Mouse (Mus musculus) heart, embryonic 11.5 days (tissue): ENCODE results near the gene Erp27. TPM values are rescaled to one million over a fixed set of nuclear protein-coding genes. Genes with fewer than 3 reads are reported as not detected.

Experiments
- ATAC-seq: fragments of 200-750 bp; cut with Nextera tagmentation; replicated peaks from 2 replicates; pipeline ENCODE4 v1.8.0; 2017; ENCODE audit warnings: moderate library complexity; ENCODE audit not compliant: insufficient number of reproducible peaks, low FRiP score, low TSS enrichment
- H3K27ac ChIP-seq: fragments of 300-500 bp; sonication (generic); 2 replicates; pipeline ENCODE4 v1.5.1; 2014; ENCODE audit warnings: mild to moderate bottlenecking, low read depth, low read length
- H3K27me3 ChIP-seq: fragments of 300-500 bp; sonication (generic); 2 replicates; pipeline ENCODE4 v1.6.1; 2014; ENCODE audit warnings: mild to moderate bottlenecking, low read length, mixed read lengths; ENCODE audit not compliant: control insufficient read depth, insufficient read depth
- H3K36me3 ChIP-seq: fragments of 300-500 bp; sonication (generic); 2 replicates; pipeline ENCODE4 v1.6.1; 2014; ENCODE audit warnings: mild to moderate bottlenecking, low read length, moderate library complexity, mixed read lengths; ENCODE audit not compliant: control insufficient read depth, insufficient read depth
- H3K4me1 ChIP-seq: fragments of 300-500 bp; sonication (generic); 2 replicates; pipeline ENCODE4 v1.6.1; 2014; ENCODE audit warnings: low read length; ENCODE audit not compliant: control insufficient read depth, insufficient read depth
- H3K4me2 ChIP-seq: fragments of 300-500 bp; sonication (generic); 2 replicates; pipeline ENCODE4 v1.6.1; 2014; ENCODE audit warnings: mild to moderate bottlenecking, moderate library complexity
- H3K4me3 ChIP-seq: fragments of 300-500 bp; sonication (generic); 2 replicates; pipeline ENCODE4 v1.5.1; 2014; ENCODE audit warnings: low read depth, low read length
- H3K9ac ChIP-seq: fragments of 300-500 bp; sonication (generic); 2 replicates; pipeline ENCODE4 v1.6.1; 2014; ENCODE audit warnings: mild to moderate bottlenecking, low read depth, low read length, moderate library complexity
- H3K9me3 ChIP-seq: fragments of 300-500 bp; sonication (generic); replicated peaks from 2 replicates; pipeline ENCODE4 v1.6.1; 2016; ENCODE audit warnings: low read length; ENCODE audit not compliant: control insufficient read depth
- WGBS: fragments of 180-500 bp; shearing (Covaris S2); extraction: QIAGEN DNeasy Blood & Tissue Kit; methylation state at CpG from one replicate; pipeline ENCODE4 v1.1.7; 2014; ENCODE audit not compliant: insufficient replicate concordance; 5-methylcytosine and 5-hydroxymethylcytosine counted together
- polyA plus RNA-seq: library from polyadenylated mRNA; unstranded; fragments of >200 nt; fragmentation: Nextera tagmentation; extraction: Ambion mirVana; gene quantifications from 2 replicates; pipeline ENCODE4 v1.2.1, GENCODE M21; 2014

Gene Erp27
- polyA plus RNA-seq, 1 experiment from 2014 or later, result 1.3 TPM

GRCm38 (mm10) chr6:136954715-136955114, 32.7 kb upstream of the Erp27 start:
- no peaks in the 10 kb centered on the region for H3K36me3 ChIP-seq
- no peak overlapping the region for H3K9ac ChIP-seq
- H3K4me2 ChIP-seq, result no peak overlapping the region
- H3K4me1 ChIP-seq, result no peaks in the 10 kb centered on the region
- H3K4me3 ChIP-seq, result no peak overlapping the region
- 86% methylated on average over 8 of the region's 8 CpGs for WGBS
- no peaks in the 10 kb centered on the region for H3K9me3 ChIP-seq
- no peaks in the 10 kb centered on the region for H3K27me3 ChIP-seq
- ATAC-seq, result no peak
- no peak overlapping the region for H3K27ac ChIP-seq

- H3K9ac ChIP-seq, result no peak overlapping the region
- no peak overlapping the region for H3K4me2 ChIP-seq
- H3K27ac ChIP-seq, result no peak overlapping the region
- H3K9me3 ChIP-seq, result no peaks in the 10 kb centered on the region
- no peak overlapping the region for H3K4me3 ChIP-seq
- no peaks in the 10 kb centered on the region for H3K4me1 ChIP-seq
- WGBS, result 51% methylated on average over 6 of the region's 6 CpGs
- H3K27me3 ChIP-seq, result no peaks in the 10 kb centered on the region
- no peak for ATAC-seq
- H3K36me3 ChIP-seq, result no peaks in the 10 kb centered on the region
Observed at GRCm38 (mm10) chr6:136954192-136954591, 32.2 kb upstream of the Erp27 start.

GRCm38 (mm10) chr6:136952930-136953329, 30.9 kb upstream of the Erp27 start:
- H3K27me3 ChIP-seq, result no peaks in the 10 kb centered on the region
- WGBS, result 87% methylated on average over 9 of the region's 9 CpGs
- no peak overlapping the region for H3K4me3 ChIP-seq
- no peaks in the 10 kb centered on the region for H3K4me1 ChIP-seq
- no peak overlapping the region for H3K4me2 ChIP-seq
- no peak overlapping the region for H3K27ac ChIP-seq
- no peaks in the 10 kb centered on the region for H3K9me3 ChIP-seq
- ATAC-seq, result no peak
- H3K9ac ChIP-seq, result no peak overlapping the region
- no peaks in the 10 kb centered on the region for H3K36me3 ChIP-seq

- 85% methylated on average over 2 of the region's 2 CpGs for WGBS
- no peak for ATAC-seq
- no peak overlapping the region for H3K4me3 ChIP-seq
- H3K27me3 ChIP-seq, result no peaks in the 10 kb centered on the region
- no peaks in the 10 kb centered on the region for H3K36me3 ChIP-seq
- no peak overlapping the region for H3K27ac ChIP-seq
- H3K4me2 ChIP-seq, result no peak overlapping the region
- no peak overlapping the region for H3K9ac ChIP-seq
- H3K4me1 ChIP-seq, result peaks cover 4% of the 10 kb centered on the region; the same call in 1 of the 2 replicates
- H3K9me3 ChIP-seq, result no peaks in the 10 kb centered on the region
Observed at GRCm38 (mm10) chr6:136950171-136950570, 28.2 kb upstream of the Erp27 start.

DNA sequence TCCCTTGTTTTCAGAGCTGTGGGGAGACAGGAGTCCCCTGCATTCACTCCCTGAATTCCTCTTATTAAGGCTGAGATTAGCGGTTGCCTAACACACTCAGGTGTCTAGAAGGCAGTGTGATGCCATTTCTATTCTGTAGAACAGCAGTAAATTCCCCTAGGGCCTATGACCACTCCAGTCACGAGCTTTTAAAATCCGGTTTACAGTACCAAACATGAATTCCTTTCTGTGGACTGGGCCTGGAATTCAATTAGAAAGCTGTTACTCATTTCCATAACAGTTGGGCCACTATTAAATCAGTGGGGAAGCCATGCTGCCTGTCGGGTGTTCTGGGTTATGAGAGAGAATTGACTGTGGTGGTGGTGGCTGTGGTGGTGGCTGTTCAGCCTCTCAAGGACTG, 25.7 kb upstream of the Erp27 start:
- no peaks in the 10 kb centered on the region for H3K36me3 ChIP-seq
- no peak overlapping the region for H3K9ac ChIP-seq
- no peak overlapping the region for H3K4me2 ChIP-seq
- WGBS, result 69% methylated on average over 4 of the region's 4 CpGs
- no peak for ATAC-seq
- no peak overlapping the region for H3K27ac ChIP-seq
- H3K4me3 ChIP-seq, result no peak overlapping the region
- H3K27me3 ChIP-seq, result no peaks in the 10 kb centered on the region
- H3K4me1 ChIP-seq, result peaks cover 4% of the 10 kb centered on the region; the same call in 1 of the 2 replicates
- no peaks in the 10 kb centered on the region for H3K9me3 ChIP-seq

DNA sequence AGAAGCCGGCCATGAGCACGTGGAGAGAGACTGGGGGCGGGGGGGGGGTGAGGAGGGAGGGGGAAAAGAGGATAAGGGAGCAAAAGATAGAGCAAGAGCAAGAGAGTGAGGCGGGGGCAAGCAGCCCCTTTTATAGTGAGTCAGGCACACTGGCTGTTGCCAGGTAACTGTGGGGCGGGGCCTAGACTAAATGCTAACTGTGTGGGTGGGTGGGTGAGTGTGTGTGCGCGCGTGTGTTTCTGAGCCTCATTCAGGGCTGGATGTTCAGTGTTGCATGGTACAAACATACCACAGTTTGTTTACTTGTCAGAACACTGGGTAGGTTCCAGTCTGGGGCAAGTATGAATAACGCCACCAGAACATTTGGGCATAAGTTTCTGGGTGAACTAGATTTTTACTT, 25.0 kb upstream of the Erp27 start:
- Histone ChIP-seq H3K27ac (no peak overlapping the region), H3K4me3 (no peak overlapping the region), H3K4me1 (peaks cover 4% of the 10 kb centered on the region; the same call in 1 of the 2 replicates), H3K27me3 (no peaks in the 10 kb centered on the region), H3K4me2 (no peak overlapping the region), H3K9me3 (no peaks in the 10 kb centered on the region), H3K9ac (no peak overlapping the region), H3K36me3 (no peaks in the 10 kb centered on the region)
- ATAC-seq, result no peak
- WGBS, result 49% methylated on average over 9 of the region's 9 CpGs

GRCm38 (mm10) chr6:136946241-136946640, 24.3 kb upstream of the Erp27 start:
- no peak overlapping the region for H3K4me3 ChIP-seq
- no peak for ATAC-seq
- H3K27ac ChIP-seq, result no peak overlapping the region
- no peak overlapping the region for H3K4me2 ChIP-seq
- peaks cover 10% of the 10 kb centered on the region for H3K4me1 ChIP-seq
- 67% methylated on average over 5 of the region's 5 CpGs for WGBS
- no peak overlapping the region for H3K9ac ChIP-seq
- no peaks in the 10 kb centered on the region for H3K36me3 ChIP-seq
- H3K27me3 ChIP-seq, result no peaks in the 10 kb centered on the region
- H3K9me3 ChIP-seq, result no peaks in the 10 kb centered on the region

DNA sequence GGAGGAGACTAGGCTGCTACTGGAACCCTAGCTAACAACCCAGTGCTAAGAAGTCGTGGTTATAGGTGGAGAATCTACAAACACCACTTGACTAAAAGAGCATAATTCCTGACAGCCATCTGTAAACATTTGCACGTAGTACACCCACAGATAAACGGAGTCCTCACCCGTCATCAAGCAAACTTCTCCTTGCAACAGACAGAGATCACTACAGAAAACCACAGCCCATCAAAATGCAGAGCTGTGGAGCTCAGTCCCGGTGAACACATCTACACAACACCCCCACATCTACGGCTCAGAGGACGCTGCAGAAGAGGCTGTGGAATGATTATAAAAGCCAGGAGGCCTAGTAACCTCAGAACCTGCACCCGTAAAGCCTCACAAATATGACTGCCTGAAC, 22.5 kb upstream of the Erp27 start:
- no peak overlapping the region for H3K27ac ChIP-seq
- H3K4me2 ChIP-seq, result no peak overlapping the region
- no peaks in the 10 kb centered on the region for H3K9me3 ChIP-seq
- no peak overlapping the region for H3K9ac ChIP-seq
- no peak for ATAC-seq
- no peaks in the 10 kb centered on the region for H3K36me3 ChIP-seq
- peaks cover 18% of the 10 kb centered on the region for H3K4me1 ChIP-seq
- H3K27me3 ChIP-seq, result no peaks in the 10 kb centered on the region
- H3K4me3 ChIP-seq, result no peak overlapping the region
- WGBS, result 84% methylated on average over 8 of the region's 8 CpGs

DNA sequence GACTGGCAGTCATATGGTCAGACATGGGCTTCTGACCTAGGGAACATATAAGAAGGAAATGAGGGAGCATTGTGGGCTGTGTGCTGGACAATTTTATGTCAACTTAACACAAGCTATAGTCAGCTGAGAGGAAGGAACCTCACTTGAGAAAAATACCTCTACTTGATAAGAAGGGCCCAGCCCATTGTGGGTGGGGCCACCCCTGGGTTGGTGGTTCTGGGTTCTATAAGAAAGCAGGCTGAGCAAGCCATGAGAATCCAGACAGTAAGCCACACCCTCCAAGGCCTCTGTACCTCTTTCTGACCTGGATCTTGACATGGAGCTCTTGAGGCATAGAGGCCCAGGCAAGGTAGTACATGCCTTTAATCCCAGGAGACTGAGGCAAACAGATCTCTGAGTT, 21.4 kb upstream of the Erp27 start:
- no peak overlapping the region for H3K4me3 ChIP-seq
- H3K27ac ChIP-seq, result no peak overlapping the region
- H3K27me3 ChIP-seq, result no peaks in the 10 kb centered on the region
- H3K4me2 ChIP-seq, result no peak overlapping the region
- H3K9me3 ChIP-seq, result no peaks in the 10 kb centered on the region
- no peak overlapping the region for H3K9ac ChIP-seq
- peaks cover 23% of the 10 kb centered on the region for H3K4me1 ChIP-seq
- H3K36me3 ChIP-seq, result no peaks in the 10 kb centered on the region
- ATAC-seq, result no peak
